Mouse (Mus musculus) brain, embryonic 14.5 days (tissue): ENCODE results near the gene Zfp365. TPM values are rescaled to one million over a fixed set of nuclear protein-coding genes. Genes with fewer than 3 reads are reported as not detected.

Experiments
- DNase-seq: peaks from one replicate; pipeline ENCODE4 v3.0.0-alpha.2; 2011; ENCODE audit warnings: low read depth
- CTCF ChIP-seq: fragments of 200-500 bp; IDR thresholded peaks from 2 replicates; pipeline ENCODE4 v1.5.1; 2012; ENCODE audit warnings: inconsistent platforms, mild to moderate bottlenecking, moderate library complexity, borderline replicate concordance; ENCODE audit not compliant: insufficient read depth, insufficient read length; ENCODE audit errors: extremely low read depth
- POLR2A ChIP-seq: fragments of 200-500 bp; IDR thresholded peaks from 2 replicates; pipeline ENCODE4 v1.6.1; 2012; ENCODE audit warnings: mild to moderate bottlenecking, inconsistent platforms, borderline replicate concordance; ENCODE audit not compliant: poor library complexity, insufficient read depth, insufficient read length, severe bottlenecking; ENCODE audit errors: extremely low read depth
- polyA plus RNA-seq: library from polyadenylated mRNA; depleted of rRNA; stranded (reverse); fragments of >200 nt; gene quantifications from 2 replicates; pipeline ENCODE4 v1.2.3, GENCODE M21; 2012

Gene Zfp365
- polyA plus RNA-seq, 1 experiment, result 3.6 TPM

- TF ChIP-seq CTCF, result no peak
- TF ChIP-seq POLR2A, result no peak
- no peak for DNase-seq
Measured at GRCm38 (mm10) chr10:67865841-67866240, 46.6 kb downstream of the Zfp365 start.

DNA sequence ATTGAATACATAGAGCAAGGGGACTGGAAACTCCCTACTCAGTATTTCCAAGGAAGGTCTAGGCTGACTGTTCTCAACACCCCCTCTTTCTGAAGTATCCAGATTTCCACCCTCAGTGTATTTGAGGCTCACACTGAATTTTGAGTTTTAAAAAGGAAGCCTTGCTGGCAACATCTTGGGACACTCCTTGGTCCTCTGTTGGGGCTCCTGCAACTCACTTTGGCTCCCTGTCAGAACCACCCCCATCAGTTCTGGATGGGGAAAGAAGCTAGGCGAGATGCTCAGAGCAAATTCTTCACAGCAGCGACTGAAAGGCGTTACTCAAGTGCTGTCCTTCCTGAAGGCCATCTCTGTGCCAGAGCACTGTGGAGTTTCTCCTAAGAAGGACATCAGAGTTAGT, 47.4 kb downstream of the Zfp365 start:
- TF ChIP-seq CTCF (no peak), POLR2A (no peak)
- no peak for DNase-seq

DNA sequence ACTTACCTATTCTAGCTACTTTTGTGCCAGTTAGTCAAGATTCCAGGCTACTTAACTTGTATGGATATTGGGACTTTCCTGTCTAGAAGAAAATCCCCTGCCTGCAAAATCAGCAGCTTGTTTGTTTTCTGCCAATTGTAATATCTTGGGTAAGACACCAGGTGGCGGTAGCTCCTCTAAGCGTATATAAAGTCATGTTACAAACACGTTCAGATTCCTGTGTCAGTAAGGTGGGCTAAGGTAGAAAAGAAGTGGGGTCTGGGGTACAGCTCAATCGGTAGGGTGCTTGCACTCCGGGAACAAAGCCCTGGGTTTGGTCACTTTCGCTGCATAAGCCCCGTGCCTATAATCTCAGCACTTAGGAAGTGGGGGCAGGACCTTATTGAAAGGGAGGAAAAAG, 50.1 kb downstream of the Zfp365 start:
- DNase-seq, result peak; percentile 70
- no peak for TF ChIP-seq POLR2A
- peak; percentile 62; the same call in 1 of the 2 replicates for TF ChIP-seq CTCF

GRCm38 (mm10) chr10:67858878-67859277, 53.6 kb downstream of the Zfp365 start:
- peak; percentile 94 for DNase-seq
- TF ChIP-seq CTCF (peak; percentile 95), POLR2A (no peak)

DNA sequence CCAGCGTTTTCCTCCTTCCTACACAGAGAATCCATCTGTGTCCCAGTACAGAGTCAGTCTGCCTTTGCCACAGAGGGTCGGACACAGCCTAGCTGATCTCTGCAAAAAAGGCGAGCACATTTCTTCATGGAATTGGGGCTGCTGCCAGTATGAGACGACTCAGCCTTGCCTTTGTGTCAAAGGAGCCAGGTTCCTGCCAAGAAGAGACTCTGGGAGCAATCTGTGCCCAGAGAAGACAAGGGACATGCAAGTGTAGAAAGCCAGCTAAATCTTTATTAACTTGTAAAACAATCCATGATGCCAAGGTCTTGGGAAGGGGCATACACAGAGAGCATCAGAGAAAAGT, 54.9 kb downstream of the Zfp365 start:
- peak; percentile 38 for DNase-seq
- TF ChIP-seq POLR2A, result no peak
- no peak for TF ChIP-seq CTCF

DNA sequence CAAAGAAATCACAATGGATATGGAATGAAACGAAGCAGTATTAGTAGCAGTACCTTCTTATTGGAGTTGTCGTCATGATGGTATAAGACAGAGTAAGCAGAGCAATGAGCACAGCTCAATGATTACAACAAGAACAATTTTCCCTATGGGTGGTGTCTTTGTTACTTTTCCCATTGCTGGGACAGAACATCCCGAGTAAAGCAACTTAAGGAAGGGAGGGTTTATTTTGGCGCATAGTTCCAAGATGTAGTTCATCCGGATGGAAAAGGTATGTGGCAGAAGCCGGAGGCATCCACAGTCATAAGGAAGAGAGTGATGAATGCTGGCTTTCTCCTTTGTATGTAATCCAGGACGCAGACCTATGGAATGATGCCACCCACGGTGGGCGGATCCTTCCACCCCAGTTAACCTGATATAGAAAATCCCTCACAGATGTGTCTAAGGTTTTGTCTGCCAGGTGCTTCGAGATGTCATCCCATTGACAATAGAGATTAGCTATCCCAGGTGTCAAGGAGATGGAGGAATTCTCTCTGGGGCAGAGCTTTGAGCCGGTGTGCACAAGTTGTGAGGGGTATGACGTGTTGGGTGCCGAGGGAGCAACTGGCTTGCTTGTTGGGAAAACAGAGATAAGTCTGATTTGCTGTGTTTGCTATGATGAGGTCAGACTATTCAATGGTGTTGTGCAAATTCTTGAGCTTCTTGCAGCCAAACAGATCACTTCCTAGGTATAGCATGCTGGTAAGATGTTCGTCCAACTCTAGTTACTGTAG, 55.5 kb downstream of the Zfp365 start:
- no peak for DNase-seq
- TF ChIP-seq CTCF (no peak), POLR2A (no peak)

DNA sequence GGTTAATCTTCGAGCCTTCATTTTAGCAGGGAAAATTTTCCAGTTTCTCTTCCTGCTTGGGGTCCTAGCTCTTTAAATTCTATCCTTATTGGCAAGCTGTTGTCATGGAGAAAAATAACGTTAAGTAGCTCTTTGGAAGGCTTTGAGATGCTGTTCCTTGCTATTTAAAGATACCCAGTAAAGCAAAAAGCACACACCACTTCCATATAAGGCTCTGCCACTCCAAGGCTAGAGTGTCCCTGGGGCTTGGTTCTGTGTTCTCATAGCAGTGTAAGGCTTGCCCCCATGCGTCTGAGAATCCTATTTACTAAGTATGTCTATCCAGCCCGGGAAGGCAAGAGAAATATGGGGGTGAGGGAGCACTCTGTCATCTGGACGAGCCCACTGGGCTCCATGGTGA, 56.7 kb downstream of the Zfp365 start:
- TF ChIP-seq POLR2A (no peak), CTCF (no peak)
- no peak for DNase-seq

- no peak for TF ChIP-seq POLR2A
- no peak for TF ChIP-seq CTCF
- DNase-seq, result no peak
Measured at GRCm38 (mm10) chr10:67852411-67852810, 60.1 kb downstream of the Zfp365 start.

- no peak for DNase-seq
- TF ChIP-seq CTCF, result no peak
- TF ChIP-seq POLR2A, result no peak
Measured at GRCm38 (mm10) chr10:67851079-67851478, 61.4 kb downstream of the Zfp365 start.

DNA sequence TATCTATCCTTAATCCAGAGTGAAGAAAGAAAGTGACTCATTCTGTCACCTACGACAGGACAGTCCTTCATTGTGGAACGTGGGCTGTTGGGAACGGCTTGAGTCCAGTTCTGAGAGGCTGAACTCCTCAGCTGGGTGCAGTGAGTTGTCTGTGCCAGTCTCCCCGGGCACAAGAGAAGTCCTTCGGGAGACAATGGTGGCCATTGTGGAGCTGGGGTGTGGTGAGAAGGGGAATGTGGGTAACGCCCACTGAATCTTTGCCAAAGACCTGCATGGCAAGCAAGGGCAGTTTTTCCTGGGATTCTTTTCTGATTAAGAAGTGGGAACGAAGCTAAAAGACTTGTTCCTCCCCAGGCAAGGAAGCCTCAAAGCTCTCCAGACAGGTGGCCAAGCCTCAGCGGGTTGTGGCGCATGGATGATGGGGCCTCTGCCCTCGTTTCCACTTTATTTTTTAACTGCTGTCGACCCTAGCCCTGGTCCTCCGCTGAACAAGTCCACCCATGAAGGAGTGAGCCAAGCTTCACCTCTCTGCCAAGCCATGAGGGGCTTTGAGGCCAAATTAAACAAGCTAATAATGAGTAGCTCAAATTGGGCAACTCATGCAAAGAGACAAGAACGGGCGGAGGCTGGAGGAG, 66.3 kb downstream of the Zfp365 start:
- no peak for TF ChIP-seq POLR2A
- no peak for TF ChIP-seq CTCF
- DNase-seq, result peak; percentile 45

DNA sequence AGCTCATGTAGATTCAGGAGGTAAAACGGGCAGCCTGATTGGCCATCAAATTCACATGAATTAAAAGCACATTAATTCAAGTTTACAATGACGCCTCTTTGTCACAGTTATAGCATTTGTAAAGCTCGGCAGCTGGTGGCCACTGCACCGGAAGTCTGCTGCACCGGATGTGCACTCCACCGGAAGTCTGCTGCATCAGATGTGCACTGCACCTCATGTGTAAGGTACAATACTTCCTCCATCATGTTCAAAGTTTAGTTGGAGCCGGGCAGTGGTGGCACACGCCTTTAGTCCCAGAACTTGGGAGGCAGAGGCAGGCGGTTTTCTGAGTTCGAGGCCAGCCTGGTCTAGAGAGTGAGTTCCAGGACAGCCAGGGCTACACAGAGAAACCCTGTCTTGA, 70.9 kb downstream of the Zfp365 start:
- TF ChIP-seq POLR2A (no peak), CTCF (no peak)
- no peak for DNase-seq

DNA sequence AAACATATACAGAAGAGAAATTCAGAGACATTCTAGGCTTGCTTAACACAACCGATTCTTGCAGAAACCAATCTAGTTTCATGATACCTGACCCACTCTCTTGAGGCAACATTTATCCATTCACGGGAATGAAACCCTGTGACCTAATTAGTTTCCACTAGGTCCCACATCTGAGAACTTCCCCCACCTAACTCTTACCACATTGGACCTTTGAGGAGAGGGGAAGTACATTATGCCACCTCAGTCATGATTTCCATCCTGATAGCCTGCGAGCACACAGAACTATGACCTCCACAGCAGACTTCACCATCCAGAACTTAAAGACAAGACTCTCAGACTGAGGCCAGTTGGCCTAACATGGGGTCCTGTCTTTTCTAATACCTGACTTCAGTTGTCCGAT, 71.7 kb downstream of the Zfp365 start:
- TF ChIP-seq CTCF, result no peak
- no peak for TF ChIP-seq POLR2A
- DNase-seq, result no peak
